Mouse (Mus musculus): ENCODE results near the gene 4933417A18Rik. TPM values are rescaled to one million over a fixed set of nuclear protein-coding genes. Genes with fewer than 3 reads are reported as not detected.
"Not testable (repeated sequence)": the region's sequence is repeated elsewhere in the genome, so short reads cannot be mapped to it uniquely, and the experiment has no call there.

The 4933417A18Rik gene
- total RNA-seq, 2 experiments from 2014 or later = not detected

GRCm38 (mm10) chr13:34972456-34972855 lies 48.2 kb downstream of the 4933417A18Rik start:
- ATAC-seq (replicated peaks; ENCODE audit: low FRiP score, low TSS enrichment, poor library complexity, severe bottlenecking) = not testable (repeated sequence)

DNA sequence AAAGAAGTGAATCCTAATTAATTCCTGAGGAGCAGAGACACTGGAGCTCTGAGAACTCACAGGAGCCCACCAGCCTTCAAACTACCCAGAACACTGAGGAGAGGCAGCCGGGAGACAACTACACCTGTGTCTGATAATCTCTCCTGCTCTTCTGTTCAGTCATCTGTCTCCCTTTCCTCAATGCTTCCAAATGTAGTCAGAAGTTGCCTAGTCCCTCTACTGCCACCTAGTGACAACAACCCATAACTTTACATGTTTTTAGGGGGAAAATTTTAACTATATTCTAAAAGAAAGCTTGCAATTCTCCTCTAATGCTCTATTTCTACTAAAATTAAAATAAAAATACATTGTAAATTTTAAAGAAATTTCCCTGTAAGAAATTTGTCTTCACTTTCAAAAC lies 48.9 kb downstream of the 4933417A18Rik start:
- ATAC-seq (replicated peaks; ENCODE audit: low FRiP score, low TSS enrichment, poor library complexity, severe bottlenecking) = peak; percentile 67

DNA sequence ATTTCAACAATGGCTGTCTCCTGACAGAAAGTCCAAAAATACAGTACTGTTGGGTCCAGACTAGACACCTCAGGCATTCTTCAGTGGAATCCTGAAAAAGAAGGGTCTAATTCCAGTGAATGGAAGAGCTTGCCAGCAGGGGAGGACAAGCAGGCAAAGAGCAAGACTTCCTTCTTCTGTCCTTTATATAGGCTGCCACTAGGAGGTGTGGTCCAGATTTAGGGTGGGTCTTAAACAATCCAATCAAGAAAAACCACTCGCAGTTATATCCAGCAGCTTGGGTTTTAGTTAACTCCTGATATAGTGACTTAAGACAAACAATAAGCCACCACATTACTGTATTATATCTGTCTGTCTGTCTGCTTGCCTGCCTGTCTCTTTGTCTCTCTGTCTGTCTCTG lies 49.6 kb downstream of the 4933417A18Rik start:
- peak; percentile 75 for ATAC-seq (replicated peaks; ENCODE audit: low FRiP score, low TSS enrichment, poor library complexity, severe bottlenecking)

DNA sequence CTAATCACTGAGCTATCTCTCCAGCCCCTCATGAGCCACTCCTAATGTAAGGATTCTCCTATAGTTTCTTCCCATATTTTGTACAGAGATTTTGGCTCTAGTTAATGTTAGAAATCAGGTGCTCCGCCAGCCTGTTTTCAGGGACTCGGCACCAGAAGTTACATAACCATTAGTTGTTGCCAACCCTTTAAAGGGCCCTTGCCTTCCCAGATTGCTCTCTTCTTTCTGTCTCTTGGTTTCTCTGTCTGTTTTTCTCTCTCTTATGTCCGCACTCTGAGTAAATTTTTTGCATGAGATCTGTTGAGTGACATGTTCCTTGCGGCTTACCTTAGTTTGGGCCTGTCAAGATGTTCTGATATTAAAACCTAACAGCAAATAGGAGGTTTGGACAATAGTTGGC lies 51.9 kb downstream of the 4933417A18Rik start:
- no peak for ATAC-seq (replicated peaks; ENCODE audit: low FRiP score, low TSS enrichment, poor library complexity, severe bottlenecking)

DNA sequence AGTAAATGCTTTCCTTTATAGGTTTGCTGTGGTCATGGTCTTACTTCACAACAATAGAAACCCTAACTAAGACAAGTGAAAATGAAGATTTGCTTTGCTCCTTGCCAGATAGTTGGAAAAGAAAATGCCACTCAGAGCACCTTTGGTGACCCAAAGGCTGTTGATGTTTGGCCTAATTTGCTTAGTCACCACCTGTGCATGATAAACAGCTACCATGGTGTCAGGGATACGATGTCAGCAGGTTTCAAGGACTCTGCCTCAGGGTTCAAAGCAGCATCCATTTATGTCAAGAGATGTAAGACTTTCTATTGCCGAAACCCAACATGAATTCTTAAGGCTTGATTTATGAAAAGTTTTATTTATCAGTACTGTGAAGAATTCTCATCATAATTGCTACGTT lies 53.2 kb downstream of the 4933417A18Rik start:
- ATAC-seq (replicated peaks; ENCODE audit: low FRiP score, low TSS enrichment, poor library complexity, severe bottlenecking) = no peak

DNA sequence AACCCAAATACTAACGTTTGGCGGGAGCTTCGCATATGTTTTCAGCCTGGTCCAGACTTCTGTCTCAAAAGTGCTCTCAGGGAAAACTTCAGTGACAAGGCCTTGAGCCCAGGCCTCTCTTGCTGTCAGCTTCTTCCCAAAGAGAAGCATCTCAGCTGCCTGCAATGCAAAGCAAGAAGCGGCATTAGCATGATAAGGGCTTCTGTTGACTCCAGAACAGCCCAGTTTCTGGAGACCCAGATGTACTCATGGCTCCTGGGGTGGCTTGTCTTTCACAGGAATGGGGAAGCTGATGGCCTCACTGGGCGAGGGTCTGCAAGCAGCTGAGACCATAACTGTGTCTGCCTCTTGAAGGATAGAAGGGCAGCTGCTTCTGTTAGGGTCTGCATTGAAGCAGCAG lies 54.4 kb downstream of the 4933417A18Rik start:
- ATAC-seq (replicated peaks; ENCODE audit: low FRiP score, low TSS enrichment, poor library complexity, severe bottlenecking) = not testable (repeated sequence)

- peak; percentile 87 for ATAC-seq (replicated peaks; ENCODE audit: low FRiP score, low TSS enrichment, poor library complexity, severe bottlenecking)
Measured at GRCm38 (mm10) chr13:34983479-34983878, 59.3 kb downstream of the 4933417A18Rik start.

DNA sequence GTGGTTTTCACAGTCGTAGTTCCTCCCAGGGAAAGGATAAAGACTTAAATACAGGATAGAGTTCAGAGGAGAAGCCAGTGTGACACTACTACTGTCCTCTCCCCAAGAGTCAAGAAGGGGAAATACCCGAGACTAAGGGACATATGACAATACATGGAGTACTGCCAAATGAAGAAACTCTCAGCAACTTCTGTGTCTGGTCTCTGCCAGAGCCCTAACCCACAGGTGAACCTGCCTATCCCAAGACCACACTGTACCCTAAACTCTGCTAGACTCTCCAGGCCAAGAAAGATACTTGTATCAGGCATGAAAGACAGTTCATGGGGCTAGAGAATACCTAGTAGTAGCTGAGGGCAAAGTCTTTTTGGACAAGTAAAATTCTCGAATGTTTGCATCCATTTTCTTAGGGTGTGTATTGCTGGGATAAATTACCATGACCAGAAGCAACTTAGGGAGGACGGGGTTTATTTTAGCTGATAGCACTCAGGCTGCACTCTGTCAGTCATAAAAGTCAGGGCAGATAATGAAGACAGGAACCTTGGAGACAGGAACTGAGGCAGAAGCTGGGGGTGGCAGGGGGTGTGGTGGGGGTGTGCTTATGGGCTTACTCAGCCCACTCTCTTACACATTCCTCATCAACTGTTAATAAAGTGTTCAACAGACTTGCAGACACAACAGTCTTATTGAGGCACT lies 67.5 kb downstream of the 4933417A18Rik start:
- ATAC-seq (replicated peaks; ENCODE audit: low FRiP score, low TSS enrichment, poor library complexity, severe bottlenecking) = no peak

- no peak for ATAC-seq (replicated peaks; ENCODE audit: low FRiP score, low TSS enrichment, poor library complexity, severe bottlenecking)
Measured at GRCm38 (mm10) chr13:34993085-34993484, 68.9 kb downstream of the 4933417A18Rik start.

GRCm38 (mm10) chr13:34993595-34993982 lies 69.4 kb downstream of the 4933417A18Rik start:
- peak; percentile 21 for ATAC-seq (replicated peaks; ENCODE audit: low FRiP score, low TSS enrichment, poor library complexity, severe bottlenecking)

GRCm38 (mm10) chr13:34993983-34994811 lies 70.0 kb downstream of the 4933417A18Rik start:
- peak; percentile 96 for ATAC-seq (replicated peaks; ENCODE audit: low FRiP score, low TSS enrichment, poor library complexity, severe bottlenecking)

DNA sequence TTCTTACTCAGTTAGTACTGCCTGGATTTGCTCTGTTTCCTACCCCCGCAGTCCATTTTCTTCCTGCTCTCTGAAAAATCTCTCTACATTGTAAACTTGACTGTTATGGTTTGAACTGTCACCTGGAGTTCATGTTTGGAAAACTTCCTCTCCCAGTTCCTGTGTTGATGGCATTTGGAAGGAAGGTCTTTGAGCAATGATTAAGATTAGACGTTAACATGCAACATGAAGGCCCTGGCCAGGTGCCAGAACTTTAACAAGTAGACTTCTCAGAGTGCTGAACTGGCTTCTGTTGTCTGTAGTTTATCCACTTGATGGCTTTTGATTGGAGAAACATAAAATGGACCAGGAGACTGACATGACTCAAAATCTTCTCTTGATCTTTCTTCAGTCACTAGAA lies 71.7 kb downstream of the 4933417A18Rik start:
- ATAC-seq (replicated peaks; ENCODE audit: low FRiP score, low TSS enrichment, poor library complexity, severe bottlenecking) = no peak

Other genes with a start within 250 kb of the 4933417A18Rik start
- gene Fam50b, start 189.6 kb upstream of the 4933417A18Rik start, total RNA-seq (2014; fragmentation: Nextera tagmentation) = not detected in 2 replicates
- not detected in 2 replicates for gene Fam50b, start 189.6 kb upstream of the 4933417A18Rik start, total RNA-seq (2017)
- gene Prpf4b, start 49.1 kb upstream of the 4933417A18Rik start, total RNA-seq (2014; fragmentation: Nextera tagmentation) = 173 and 238 TPM in 2 replicates
- 269 and 276 TPM in 2 replicates for gene Prpf4b, start 49.1 kb upstream of the 4933417A18Rik start, total RNA-seq (2017)
- 0.77 TPM in 1 of 2 replicates, not detected in the other for gene Fam217a, start 99 bp upstream of the 4933417A18Rik start, total RNA-seq (2014; fragmentation: Nextera tagmentation)
- gene Fam217a, start 99 bp upstream of the 4933417A18Rik start, total RNA-seq (2017) = not detected in 2 replicates
- gene Eci3, start 39.4 kb downstream of the 4933417A18Rik start, total RNA-seq (2014; fragmentation: Nextera tagmentation) = not detected in 2 replicates
- not detected in 2 replicates for gene Eci3, start 39.4 kb downstream of the 4933417A18Rik start, total RNA-seq (2017)
- gene Eci2, start 102.7 kb downstream of the 4933417A18Rik start, total RNA-seq (2014; fragmentation: Nextera tagmentation) = 94.1 and 141 TPM in 2 replicates
- 122 TPM in 2 replicates for gene Eci2, start 102.7 kb downstream of the 4933417A18Rik start, total RNA-seq (2017)

Data from megakaryocyte-erythroid progenitor cell, adult 5-6 weeks (primary cell).